Mouse (Mus musculus): ENCODE data around the gene Fam78a. TPM values are rescaled to one million over a fixed set of nuclear protein-coding genes. Genes with fewer than 3 reads are reported as not detected.

Gene Fam78a
- polyA plus RNA-seq, 1 experiment from 2014 or later, result 5.8 TPM

DNA sequence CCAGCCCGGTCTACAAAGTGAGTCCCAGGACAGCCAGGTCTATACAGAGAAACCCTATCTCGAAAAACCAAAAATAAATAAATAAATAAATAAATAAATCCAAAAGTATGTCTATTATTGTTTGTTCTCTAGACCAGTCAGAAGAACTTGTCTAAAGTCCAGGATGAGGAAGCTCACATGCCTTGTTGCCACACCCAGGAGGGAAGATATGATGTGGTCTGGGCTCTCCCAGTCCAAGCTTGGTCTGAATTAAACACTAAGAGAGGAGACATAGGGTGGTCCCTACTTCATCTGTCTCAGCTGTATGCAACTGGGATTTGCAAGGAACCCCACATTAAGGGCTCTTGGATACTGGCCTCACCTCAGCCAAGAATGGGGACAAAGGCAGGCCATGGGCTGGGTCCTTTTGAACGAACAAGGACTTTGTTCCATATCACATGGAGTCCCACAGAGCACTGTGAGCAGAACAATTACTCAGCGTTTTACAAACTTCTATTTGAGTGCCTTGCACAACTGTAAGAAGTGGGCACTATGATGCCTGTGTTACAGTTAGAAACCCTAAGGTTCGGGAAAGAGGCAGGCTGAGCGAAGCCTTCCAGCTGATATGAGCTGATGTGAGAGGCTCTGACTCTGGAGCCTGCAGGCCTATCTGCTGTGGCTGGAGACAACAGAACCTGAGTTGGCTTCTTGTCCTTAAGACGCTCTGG lies 9.5 kb upstream of the Fam78a start:
- no peak overlapping the region for H3K27ac ChIP-seq
- no peaks in the 10 kb centered on the region for H3K9me3 ChIP-seq
- 82% methylated on average over 7 of the region's 7 CpGs for WGBS

DNA sequence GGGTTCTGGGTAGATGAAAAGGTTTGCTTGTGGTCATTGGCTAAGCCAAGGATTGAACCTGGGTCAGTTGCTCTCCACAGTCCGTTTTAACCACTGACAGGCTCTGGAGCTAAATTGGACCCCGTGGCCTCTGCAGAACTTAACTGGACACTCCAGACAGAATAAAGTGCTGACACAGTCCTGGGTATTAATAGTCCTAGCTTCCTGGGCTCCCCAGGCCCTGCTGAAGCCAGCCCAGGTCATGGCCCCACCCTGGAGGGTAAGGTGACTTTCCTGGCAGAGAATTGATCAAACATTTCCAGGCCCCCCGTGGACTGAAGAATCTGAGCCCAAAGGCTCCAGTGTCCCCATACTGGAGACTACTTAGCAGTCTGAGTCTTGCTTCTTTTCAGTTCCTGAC lies 7.3 kb upstream of the Fam78a start:
- no peak overlapping the region for H3K4me3 ChIP-seq
- no peaks in the 10 kb centered on the region for H3K36me3 ChIP-seq
- no peak overlapping the region for H3K27ac ChIP-seq
- WGBS, result 54% methylated on average over 3 of the region's 3 CpGs
- H3K4me1 ChIP-seq, result peaks cover 14% of the 10 kb centered on the region
- H3K9ac ChIP-seq, result no peak overlapping the region
- H3K9me3 ChIP-seq, result no peaks in the 10 kb centered on the region
- H3K4me2 ChIP-seq, result no peak overlapping the region
- peaks cover 18% of the 10 kb centered on the region for H3K27me3 ChIP-seq
- no peak for ATAC-seq (ENCODE audit: borderline replicate concordance, extremely low read depth, low FRiP score, low TSS enrichment)

More for the DNA sequence above, 9.5 kb upstream of the Fam78a start:
- Histone ChIP-seq H3K4me1 (peaks cover 4% of the 10 kb centered on the region; the same call in 1 of the 2 replicates), H3K4me2 (no peak overlapping the region), H3K36me3 (no peaks in the 10 kb centered on the region), H3K27me3 (peaks cover 4% of the 10 kb centered on the region; the same call in 1 of the 2 replicates), H3K4me3 (no peak overlapping the region), H3K9ac (no peak overlapping the region)
- no peak for ATAC-seq (ENCODE audit: borderline replicate concordance, extremely low read depth, low FRiP score, low TSS enrichment)

DNA sequence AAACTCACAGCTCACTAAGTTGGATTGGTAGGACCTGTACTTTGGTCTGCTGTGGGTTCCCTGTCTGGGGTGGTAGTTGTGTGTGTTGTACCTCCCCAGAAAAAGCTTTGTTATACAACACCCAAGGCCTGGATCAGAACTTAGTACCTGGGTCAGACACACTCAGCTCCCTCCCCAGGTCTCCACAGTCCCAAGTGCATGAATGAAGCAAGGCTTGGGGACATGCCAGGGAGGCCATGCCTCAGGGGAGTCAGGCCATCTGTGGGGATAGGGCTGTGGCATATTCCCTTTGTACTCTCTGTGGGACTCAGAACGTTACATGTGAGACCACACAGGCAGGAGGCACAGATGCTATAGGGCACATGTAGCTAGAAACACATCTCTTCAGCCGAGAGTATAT lies 5.5 kb upstream of the Fam78a start:
- Histone ChIP-seq H3K9ac (no peak overlapping the region), H3K27me3 (peaks cover 30% of the 10 kb centered on the region), H3K36me3 (no peaks in the 10 kb centered on the region), H3K27ac (no peak overlapping the region), H3K4me1 (peaks cover 11% of the 10 kb centered on the region), H3K9me3 (no peaks in the 10 kb centered on the region), H3K4me3 (no peak overlapping the region), H3K4me2 (no peak overlapping the region)
- WGBS, result 68% methylated on average over 2 of the region's 2 CpGs
- ATAC-seq (ENCODE audit: borderline replicate concordance, extremely low read depth, low FRiP score, low TSS enrichment), result no peak

DNA sequence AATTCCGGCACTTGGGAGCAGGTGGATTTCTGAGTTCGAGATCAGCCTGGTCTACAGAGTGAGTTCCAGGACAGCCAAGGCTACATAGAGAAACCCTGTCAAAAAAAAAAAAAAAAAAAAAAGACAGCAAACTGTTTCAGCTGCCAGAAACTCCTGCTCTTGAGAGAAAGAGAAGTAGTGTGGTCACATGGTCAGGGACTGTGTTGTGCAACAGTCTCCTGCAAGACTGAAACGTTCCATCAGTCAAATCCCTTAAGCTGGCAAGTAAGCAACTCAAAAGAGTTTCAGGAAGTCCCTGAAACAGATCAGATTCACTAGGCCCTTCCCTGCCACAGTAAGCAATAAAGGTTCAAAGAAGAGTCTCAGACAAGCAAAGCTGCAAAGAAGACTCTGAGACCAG lies 4.9 kb upstream of the Fam78a start:
- Histone ChIP-seq H3K27me3 (peaks cover 33% of the 10 kb centered on the region), H3K4me1 (peaks cover 11% of the 10 kb centered on the region), H3K9me3 (no peaks in the 10 kb centered on the region), H3K4me2 (no peak overlapping the region), H3K36me3 (no peaks in the 10 kb centered on the region), H3K9ac (no peak overlapping the region), H3K4me3 (no peak overlapping the region), H3K27ac (no peak overlapping the region)
- no peak for ATAC-seq (ENCODE audit: borderline replicate concordance, extremely low read depth, low FRiP score, low TSS enrichment)
- WGBS, result 58% methylated on average over 3 of the region's 3 CpGs

DNA sequence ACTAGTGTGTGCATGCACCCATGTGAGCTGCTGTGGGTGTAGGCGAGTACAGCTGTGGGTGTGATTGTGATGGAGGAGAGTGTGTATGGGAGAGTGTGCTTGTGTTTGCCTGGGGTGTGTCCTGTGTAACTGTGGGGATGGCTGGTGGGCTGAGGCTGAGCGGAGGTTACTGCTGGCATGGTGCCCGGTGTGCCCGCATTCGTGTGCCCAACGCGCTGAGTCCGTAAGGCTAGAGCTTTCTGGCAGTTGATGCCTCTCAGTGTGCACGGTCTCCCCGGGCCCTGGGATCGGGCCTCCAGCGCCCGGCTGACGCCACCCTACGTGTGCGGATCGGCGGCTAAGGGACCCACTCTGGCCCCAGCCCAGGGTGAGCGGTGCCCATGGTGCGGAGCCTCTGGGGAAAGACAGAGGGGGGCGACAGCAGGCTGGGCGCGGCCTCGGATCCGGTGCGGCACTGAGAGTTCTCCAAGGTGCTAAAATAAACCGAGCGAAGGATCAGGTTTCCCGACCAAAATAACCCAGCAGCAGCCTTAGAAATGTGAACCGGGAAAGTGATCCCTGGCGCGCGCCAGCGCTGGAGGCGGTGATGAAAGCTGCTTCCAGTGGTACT lies 3.8 kb upstream of the Fam78a start:
- H3K4me2 ChIP-seq, result peak overlapping the region; percentile 59
- H3K9me3 ChIP-seq, result no peaks in the 10 kb centered on the region
- H3K36me3 ChIP-seq, result no peaks in the 10 kb centered on the region
- H3K27me3 ChIP-seq, result peaks cover 44% of the 10 kb centered on the region
- no peak for ATAC-seq (ENCODE audit: borderline replicate concordance, extremely low read depth, low FRiP score, low TSS enrichment)
- H3K4me3 ChIP-seq, result peak overlapping the region; percentile 16; the same call in 1 of the 2 replicates
- H3K9ac ChIP-seq, result no peak overlapping the region
- H3K4me1 ChIP-seq, result peaks cover 22% of the 10 kb centered on the region
- H3K27ac ChIP-seq, result no peak overlapping the region
- WGBS, result 3% methylated on average over 35 of the region's 35 CpGs

DNA sequence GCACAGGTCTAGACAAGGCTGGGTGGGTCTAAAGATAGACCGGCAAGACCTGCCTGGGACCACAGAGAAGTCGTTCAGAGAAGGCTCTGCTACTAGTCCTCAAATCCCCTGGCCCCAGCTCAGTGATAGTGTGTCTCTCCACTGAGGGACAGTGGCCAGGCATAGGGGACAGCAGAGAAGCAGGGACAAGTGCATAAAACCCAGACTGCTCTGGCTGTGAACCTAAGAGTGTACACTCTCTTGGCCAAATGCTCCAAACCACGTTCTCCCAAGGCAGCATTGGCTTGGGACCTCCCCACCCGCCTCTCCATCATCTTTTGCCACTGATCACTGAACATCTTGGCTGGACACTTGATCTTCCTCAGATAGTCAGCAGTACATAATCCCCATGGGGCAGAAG lies 2.9 kb upstream of the Fam78a start:
- Histone ChIP-seq H3K36me3 (no peaks in the 10 kb centered on the region), H3K27ac (no peak overlapping the region), H3K4me1 (peaks cover 28% of the 10 kb centered on the region), H3K9me3 (no peaks in the 10 kb centered on the region), H3K4me3 (no peak overlapping the region), H3K4me2 (no peak overlapping the region), H3K9ac (no peak overlapping the region), H3K27me3 (peaks cover 53% of the 10 kb centered on the region)
- ATAC-seq (ENCODE audit: borderline replicate concordance, extremely low read depth, low FRiP score, low TSS enrichment), result no peak
- 56% methylated on average over 4 of the region's 4 CpGs for WGBS

DNA sequence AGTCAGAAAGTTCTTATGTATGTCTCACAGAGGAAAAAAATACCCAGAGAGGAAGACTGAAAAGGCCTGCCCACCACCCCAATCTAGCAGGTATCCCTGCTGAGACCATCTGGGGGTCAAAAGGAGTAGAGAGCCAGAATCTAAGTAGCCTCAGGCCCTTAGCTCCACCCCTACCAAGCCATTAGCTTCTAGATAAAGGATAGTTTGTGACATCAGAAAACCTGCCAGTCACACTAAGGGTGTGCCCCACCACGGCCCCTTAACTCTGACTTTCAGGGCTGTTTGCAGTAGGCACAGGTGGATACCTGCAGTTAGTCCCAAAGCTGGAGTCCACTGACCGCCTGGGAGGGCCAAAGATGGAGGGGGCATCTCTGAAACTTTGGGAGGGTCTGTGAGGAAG lies 574 bp upstream of the Fam78a start:
- Histone ChIP-seq H3K4me3 (peak overlapping the region; percentile 56; the same call in 1 of the 2 replicates), H3K36me3 (no peaks in the 10 kb centered on the region), H3K4me1 (peaks cover 28% of the 10 kb centered on the region), H3K9me3 (no peaks in the 10 kb centered on the region), H3K9ac (no peak overlapping the region), H3K27me3 (peaks cover 62% of the 10 kb centered on the region), H3K4me2 (no peak overlapping the region), H3K27ac (no peak overlapping the region)
- no peak for ATAC-seq (ENCODE audit: borderline replicate concordance, extremely low read depth, low FRiP score, low TSS enrichment)
- 66% methylated on average over 2 of the region's 2 CpGs for WGBS

DNA sequence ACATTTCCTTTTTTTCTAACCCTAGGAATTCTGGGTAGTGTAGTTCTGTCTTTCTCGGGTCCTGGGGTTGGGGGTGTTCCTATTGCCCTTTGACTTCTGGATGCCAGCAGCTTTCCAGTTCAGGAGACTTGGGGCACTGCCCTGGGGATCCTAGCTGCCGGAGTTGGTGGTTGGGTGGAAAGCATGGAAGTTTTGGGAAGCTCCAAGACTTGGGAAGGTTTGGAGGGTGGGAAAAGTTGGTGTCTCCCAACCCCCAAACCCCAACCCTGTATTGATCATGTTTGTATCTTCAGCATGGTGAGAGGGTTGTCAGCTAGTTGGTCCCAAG lies 179 bp upstream of the Fam78a start:
- Histone ChIP-seq H3K9me3 (no peaks in the 10 kb centered on the region), H3K4me1 (peaks cover 31% of the 10 kb centered on the region), H3K4me3 (peak overlapping the region; percentile 56), H3K27me3 (peaks cover 59% of the 10 kb centered on the region), H3K9ac (peak overlapping the region; percentile 43; the same call in 1 of the 2 replicates), H3K36me3 (no peaks in the 10 kb centered on the region), H3K4me2 (peak overlapping the region; percentile 99), H3K27ac (no peak overlapping the region)
- ATAC-seq (ENCODE audit: borderline replicate concordance, extremely low read depth, low FRiP score, low TSS enrichment), result no peak
- 21% methylated on average over 2 of the region's 2 CpGs for WGBS

DNA sequence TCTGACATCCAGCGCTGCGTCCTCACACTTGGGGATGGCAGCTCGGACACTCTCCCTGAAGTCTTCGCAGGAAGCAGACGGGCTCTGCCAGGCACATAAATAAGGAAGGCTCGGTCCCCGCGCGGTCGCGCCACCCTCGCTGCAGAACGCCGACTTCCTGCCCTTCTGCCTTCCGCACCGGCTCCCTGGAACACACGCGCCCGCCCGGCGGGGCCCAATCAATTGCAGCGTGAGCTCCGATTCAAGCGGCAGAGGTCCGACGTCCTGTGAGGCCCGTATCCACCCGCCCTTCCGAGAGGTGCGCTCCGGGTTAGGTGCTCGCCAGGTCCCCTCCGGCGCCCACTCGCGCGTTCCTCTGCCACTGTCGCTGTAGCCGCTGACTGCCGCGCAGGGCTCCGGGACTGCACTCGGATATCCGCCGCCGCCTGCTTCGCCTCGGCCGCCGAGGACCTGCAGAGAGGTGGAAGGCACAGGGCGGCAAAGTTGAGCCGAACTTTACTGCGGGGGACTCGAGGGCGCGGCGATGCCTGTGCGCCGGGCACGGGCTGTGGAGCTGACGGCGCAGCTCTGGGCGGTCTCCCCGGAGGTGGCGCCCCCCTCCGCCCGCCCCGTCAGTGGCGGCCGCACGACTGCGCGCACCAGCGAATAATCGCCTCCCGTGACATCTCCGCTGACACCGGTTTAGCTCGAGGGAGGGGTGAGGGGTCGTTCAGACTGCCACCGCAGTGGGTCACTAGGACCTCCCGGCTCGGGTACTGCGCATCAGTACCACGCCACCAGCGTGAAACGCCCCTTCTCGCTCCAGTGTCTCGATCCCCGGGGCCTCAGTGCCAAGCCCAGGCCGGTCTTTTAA lies 1.3 kb downstream of the Fam78a start:
- H3K4me1 ChIP-seq, result peaks cover 27% of the 10 kb centered on the region

DNA sequence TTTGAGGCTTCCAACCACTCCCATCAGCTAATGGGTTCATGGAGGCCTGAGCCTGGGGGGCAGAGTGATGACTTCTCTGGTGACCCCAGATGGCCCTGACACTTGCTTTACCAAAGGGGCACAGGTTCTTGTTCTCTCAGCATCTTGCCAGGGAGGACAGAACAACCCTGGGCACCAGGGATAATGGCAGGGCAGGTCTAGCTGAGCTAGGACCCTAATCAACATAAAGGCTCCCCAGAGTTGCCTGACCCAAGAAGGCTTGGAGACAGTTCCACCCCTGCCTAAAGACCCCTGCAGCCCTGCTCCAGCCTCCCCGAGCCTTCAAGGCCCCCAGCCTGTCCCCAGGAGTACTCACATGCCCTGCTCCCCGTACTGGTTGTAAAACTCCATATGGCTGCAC lies 2.4 kb downstream of the Fam78a start:
- Histone ChIP-seq H3K9ac (peak overlapping the region; percentile 21; the same call in 1 of the 2 replicates), H3K4me1 (peaks cover 23% of the 10 kb centered on the region), H3K27ac (peak overlapping the region; percentile 2; the same call in 1 of the 2 replicates), H3K4me3 (peak overlapping the region; percentile 56), H3K9me3 (no peaks in the 10 kb centered on the region), H3K27me3 (peaks cover 46% of the 10 kb centered on the region), H3K4me2 (peak overlapping the region; percentile 99), H3K36me3 (no peaks in the 10 kb centered on the region)
- ATAC-seq (ENCODE audit: borderline replicate concordance, extremely low read depth, low FRiP score, low TSS enrichment), result no peak
- WGBS, result 19% methylated on average over 2 of the region's 2 CpGs

More for the DNA sequence above, 1.3 kb downstream of the Fam78a start:
- ATAC-seq (ENCODE audit: borderline replicate concordance, extremely low read depth, low FRiP score, low TSS enrichment), result peak; percentile 59; the same call in 1 of the 2 replicates
- no peaks in the 10 kb centered on the region for H3K36me3 ChIP-seq
- peaks cover 57% of the 10 kb centered on the region for H3K27me3 ChIP-seq
- peak overlapping the region; percentile 21; the same call in 1 of the 2 replicates for H3K9ac ChIP-seq
- under 1% methylated on average over 91 of the region's 91 CpGs for WGBS
- no peaks in the 10 kb centered on the region for H3K9me3 ChIP-seq
- H3K4me3 ChIP-seq, result peak overlapping the region; percentile 56
- peak overlapping the region; percentile 99 for H3K4me2 ChIP-seq
- peak overlapping the region; percentile 2; the same call in 1 of the 2 replicates for H3K27ac ChIP-seq

DNA sequence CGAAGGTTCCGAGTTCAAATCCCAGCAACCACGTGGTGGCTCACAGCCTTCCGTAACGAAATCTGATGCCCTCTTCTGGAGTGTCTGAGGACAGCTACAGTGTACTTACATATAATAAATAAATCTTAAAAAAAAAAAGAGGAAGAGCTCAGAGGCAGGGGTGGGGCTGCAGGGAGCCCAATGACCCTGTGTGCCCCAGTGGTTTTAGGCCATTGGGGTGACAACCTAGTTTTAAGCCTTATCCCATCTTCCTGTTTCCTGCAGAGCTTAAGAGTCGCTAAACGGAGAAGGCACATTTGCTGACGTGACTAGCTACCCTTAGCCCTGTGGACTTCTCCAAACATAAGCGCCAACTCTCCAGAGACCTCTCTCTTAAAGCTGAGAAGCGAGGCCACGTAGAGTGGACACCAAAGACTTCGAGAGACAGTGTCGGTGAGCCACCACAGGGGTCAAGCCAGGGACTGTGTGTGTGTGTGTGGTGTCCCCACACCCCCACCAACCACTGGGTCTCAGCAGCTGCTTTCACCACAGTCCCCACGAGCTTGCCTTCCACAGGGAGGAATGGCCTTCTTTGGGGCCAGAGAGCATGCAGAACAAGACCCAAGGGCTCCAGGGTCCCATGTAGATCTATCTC lies 3.2 kb downstream of the Fam78a start:
- peak overlapping the region; percentile 56 for H3K4me3 ChIP-seq
- peak overlapping the region; percentile 99 for H3K4me2 ChIP-seq
- WGBS, result 70% methylated on average over 14 of the region's 14 CpGs
- no peaks in the 10 kb centered on the region for H3K36me3 ChIP-seq
- peaks cover 45% of the 10 kb centered on the region for H3K27me3 ChIP-seq
- H3K27ac ChIP-seq, result peak overlapping the region; percentile 2; the same call in 1 of the 2 replicates
- H3K4me1 ChIP-seq, result peaks cover 23% of the 10 kb centered on the region
- ATAC-seq (ENCODE audit: borderline replicate concordance, extremely low read depth, low FRiP score, low TSS enrichment), result no peak
- 0 out of 2 replicates have a peak overlapping the region, but pooled peaks have one; percentile 11 for H3K9ac ChIP-seq
- H3K9me3 ChIP-seq, result no peaks in the 10 kb centered on the region

Measured in lung, embryonic 15.5 days (tissue).